Mouse (Mus musculus) kidney, adult 10 weeks (tissue): Measurements from ENCODE around the gene Nup43. TPM values are rescaled to one million over a fixed set of nuclear protein-coding genes. Genes with fewer than 3 reads are reported as not detected.

Experiments used
- polyA plus RNA-seq: library from polyadenylated mRNA; stranded (reverse); fragments of 350-450 nt; fragmentation: Illumina TruSeq; extraction: RNeasy Lipid Tissue Mini Kit (QIAGEN cat#74804); gene quantifications from one replicate; pipeline ENCODE4 v1.2.3, GENCODE M21; 2014; ENCODE audit warnings: low read depth, low replicate concordance

Gene Nup43
- polyA plus RNA-seq: 14.7 TPM

GRCm38 (mm10) chr10:7667342-7667802 lies at the start of gene Nup43:
Gene Nup43, plus strand, starts transcription at chr10:7667503.

GRCm38 (mm10) chr10:7680731-7681301 lies 13.5 kb downstream of the Nup43 start, which contains the start of the genes Pcmt1 and Lats1:
Gene Pcmt1, minus strand, starts transcription at chr10:7681136.
Gene Lats1, plus strand, starts transcription at chr10:7681214.

GRCm38 (mm10) chr10:7725751-7726500 lies 58.6 kb downstream of the Nup43 start, which contains the start of gene Katna1:
Gene Katna1, plus strand, starts transcription at chr10:7726000.

Other genes starting within 250 kb of the Nup43 start
- 0.53 TPM for gene Ulbp1, start 193.9 kb upstream of the Nup43 start, polyA plus RNA-seq
- 14.5 TPM for gene Lrp11, start 77.7 kb upstream of the Nup43 start, polyA plus RNA-seq
- 87.1 TPM for gene Pcmt1, start 13.6 kb downstream of the Nup43 start, polyA plus RNA-seq
- 45.8 TPM for gene Lats1, start 13.7 kb downstream of the Nup43 start, polyA plus RNA-seq
- 36.9 TPM for gene Katna1, start 58.5 kb downstream of the Nup43 start, polyA plus RNA-seq
- 425 TPM for gene Ginm1, start 125.3 kb downstream of the Nup43 start, polyA plus RNA-seq
- 42.8 TPM for gene Ppil4, start 125.4 kb downstream of the Nup43 start, polyA plus RNA-seq
- 1.2 TPM for gene Zc3h12d, start 165.0 kb downstream of the Nup43 start, polyA plus RNA-seq